Mouse (Mus musculus) bone marrow, adult 2 months (tissue): ENCODE measurements at regions not wholly inside any gene's neighbourhood (a gene's known extent, or its start where the extent isn't known, plus 50 kb on each side); places are given as distances from the start of the nearest gene placed in this dataset.

Experiments
- CTCF ChIP-seq: fragments of 200-500 bp; IDR thresholded peaks from 2 replicates; pipeline ENCODE4 v1.5.1; 2011; ENCODE audit warnings: low read length, control low read depth; ENCODE audit not compliant: control insufficient read depth, insufficient read depth
- POLR2A ChIP-seq: fragments of 200-500 bp; IDR thresholded peaks from 2 replicates; pipeline ENCODE4 v1.6.1; 2011; ENCODE audit warnings: low read depth, mild to moderate bottlenecking, control low read depth, low read length, borderline replicate concordance; ENCODE audit not compliant: control insufficient read depth

DNA sequence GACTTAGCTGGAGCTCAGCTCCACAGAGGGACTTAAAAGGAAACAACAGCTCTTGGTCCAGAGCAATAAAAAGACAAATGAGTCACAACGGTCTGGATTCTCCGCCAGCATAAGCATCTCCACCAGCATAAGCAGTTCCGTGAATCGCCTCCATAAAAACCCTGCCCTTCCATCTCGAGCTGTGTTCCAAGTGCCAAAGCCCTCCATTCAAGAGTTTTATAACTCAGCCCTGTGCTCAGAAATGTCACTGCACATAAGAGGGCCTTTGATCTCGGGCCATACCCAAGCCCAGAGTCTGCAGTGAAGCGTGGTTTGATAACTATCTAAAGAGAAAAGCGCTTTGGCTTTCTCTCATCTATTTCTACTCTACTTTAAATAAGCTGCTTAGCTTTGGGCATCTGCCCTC lies 70.8 kb upstream of the Akap13 start:
- TF ChIP-seq CTCF (no peak), POLR2A (no peak)
